Mouse (Mus musculus) heart, postnatal 14 days (tissue): ENCODE data around the gene Gorasp1. TPM values are rescaled to one million over a fixed set of nuclear protein-coding genes. Genes with fewer than 3 reads are reported as not detected.

Experiments
- DNase-seq, 2 experiments: peaks; one replicate each; pipeline ENCODE4 v3.0.0; 2021 to 2022
- intact Hi-C: fragments of 180-260 bp; cut with DNase I; formaldehyde crosslinking; loops from one replicate; pipeline ENCODE4 v1.15.1; 2025
- total RNA-seq, 2 experiments: library from RNA; stranded (reverse); gene quantifications; 2 replicates each; pipeline ENCODE4 v1.2.3; 2021

Gorasp1 gene
- total RNA-seq, 2 experiments from 2014 or later, result 21.4 to 22.8 TPM

DNA sequence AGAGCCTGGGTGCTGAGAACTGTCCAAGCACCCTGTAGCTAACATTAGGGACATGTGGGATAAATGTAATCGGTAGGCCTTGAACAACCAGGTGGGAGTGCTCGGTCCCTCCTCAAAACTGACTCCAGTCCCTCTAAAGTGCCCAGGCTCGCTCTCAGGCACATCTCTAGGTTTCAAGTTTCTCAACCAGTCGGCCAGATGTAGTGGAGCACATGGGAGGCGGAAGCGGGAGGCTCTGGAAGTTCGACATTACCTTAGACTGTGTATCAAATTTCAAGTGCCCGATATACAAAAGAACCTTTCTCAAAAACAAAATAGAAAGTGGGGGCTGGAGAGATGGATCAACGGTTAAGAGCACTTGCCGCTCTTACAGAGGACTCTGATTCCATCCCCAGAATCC, 2.3 kb upstream of the Gorasp1 start:
- DNase-seq, result no peak
- intact Hi-C loops, result no loop called here

DNA sequence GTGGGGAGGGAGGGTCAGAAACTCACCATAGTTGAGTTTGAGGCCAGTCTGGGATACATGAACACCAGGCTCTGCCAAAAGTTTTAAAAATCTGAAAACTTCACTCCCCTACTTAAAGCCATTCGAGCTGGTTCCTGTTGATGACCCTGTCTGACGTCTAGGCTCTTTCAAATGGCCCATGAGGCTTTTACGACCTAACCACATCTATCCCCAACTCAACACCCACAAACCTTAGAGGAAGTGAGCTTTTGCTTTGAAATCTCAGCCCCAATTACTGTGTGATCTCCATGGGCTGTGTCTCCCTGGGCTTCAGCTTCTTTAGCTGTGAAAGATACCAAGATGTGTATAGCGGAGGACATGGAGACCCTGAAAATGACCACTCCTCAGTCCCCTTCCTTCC, 1.1 kb upstream of the Gorasp1 start:
- intact Hi-C loops, result no loop called here
- DNase-seq, result no peak

DNA sequence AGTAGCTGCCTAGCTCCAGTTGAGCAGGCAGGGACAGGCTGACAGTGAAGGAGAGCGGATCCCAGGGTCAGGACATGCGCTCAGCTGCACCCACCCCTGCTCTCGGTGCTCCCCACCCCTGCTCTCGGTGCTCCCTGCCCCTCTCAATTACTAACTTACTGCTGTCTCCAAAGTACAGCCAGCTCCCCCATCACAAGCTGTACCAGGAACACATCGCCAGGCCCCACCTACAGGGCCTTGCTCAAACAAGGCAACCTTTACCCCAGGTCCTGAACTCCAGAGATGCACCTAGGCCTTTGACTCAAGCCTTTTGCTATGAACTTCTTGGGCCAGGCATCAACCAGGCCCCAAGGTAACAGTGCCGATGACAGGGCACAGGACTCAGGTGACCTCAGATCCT, 3.7 kb downstream of the Gorasp1 start:
- no peak for DNase-seq
- intact Hi-C loops, result loop anchor here (2.0 kb wide), 1 partner anchor 45 kb away; no protein-coding TSS in a partner anchor

DNA sequence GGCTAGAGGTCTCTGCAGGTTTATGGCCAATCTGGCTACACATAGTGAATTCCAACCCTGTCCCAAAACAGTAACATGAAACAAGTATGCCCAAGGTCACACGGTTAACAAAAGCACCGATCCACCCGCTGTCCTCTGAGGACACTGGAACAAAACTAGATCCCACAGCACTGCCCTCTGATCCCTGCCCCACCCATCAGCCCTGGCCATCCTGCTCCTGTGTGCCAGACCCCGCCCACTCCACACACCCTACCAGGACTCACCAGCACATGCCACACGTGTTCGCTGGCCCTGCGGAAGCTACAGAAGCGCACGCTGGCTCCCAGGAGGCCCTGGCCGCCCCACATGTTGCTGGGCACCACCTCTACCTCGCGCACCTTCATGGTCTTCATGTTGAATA, 5.0 kb downstream of the Gorasp1 start:
- DNase-seq, result no peak
- intact Hi-C loops, result no loop called here

DNA sequence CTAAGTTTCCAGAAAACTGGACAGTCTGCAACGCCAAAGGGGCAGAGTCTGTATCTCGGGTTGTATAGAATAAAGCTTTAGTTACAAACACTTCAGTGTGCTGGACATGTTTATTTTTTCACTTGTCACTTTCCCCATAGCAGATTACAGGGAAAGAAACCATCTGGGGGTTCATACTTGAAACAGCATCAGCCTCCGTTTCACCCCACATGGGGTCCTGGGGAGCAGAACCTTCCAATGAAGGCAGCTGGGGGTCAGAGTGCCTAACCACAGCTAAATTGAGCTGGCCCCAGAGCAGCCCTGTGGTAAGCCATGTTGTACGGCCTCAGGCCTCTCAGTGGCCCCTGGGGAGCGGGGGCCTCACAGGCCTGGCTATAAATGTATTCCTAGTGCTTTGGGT, 10.9 kb downstream of the Gorasp1 start:
- intact Hi-C loops, result no loop called here
- DNase-seq, result no peak

DNA sequence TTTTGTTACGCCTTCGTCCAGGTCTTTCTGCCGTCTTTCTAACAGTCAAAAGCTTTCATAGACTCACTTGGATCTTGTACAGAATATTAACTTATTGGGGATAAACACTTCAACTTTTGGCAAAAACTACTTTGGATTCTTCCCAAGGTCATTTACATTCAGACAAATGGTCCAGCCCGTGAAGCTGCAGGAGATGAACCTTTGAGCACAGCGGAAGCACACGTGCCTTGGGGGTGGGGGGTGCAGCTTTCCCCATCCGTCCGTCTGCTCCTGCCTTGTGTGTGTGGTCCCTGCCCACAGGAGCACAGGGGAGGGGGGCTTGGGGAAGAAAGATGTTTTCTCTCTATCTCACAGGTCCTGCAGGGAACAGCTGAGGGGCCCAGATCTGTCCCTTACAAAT, 11.6 kb downstream of the Gorasp1 start:
- intact Hi-C loops, result no loop called here
- DNase-seq, result no peak

DNA sequence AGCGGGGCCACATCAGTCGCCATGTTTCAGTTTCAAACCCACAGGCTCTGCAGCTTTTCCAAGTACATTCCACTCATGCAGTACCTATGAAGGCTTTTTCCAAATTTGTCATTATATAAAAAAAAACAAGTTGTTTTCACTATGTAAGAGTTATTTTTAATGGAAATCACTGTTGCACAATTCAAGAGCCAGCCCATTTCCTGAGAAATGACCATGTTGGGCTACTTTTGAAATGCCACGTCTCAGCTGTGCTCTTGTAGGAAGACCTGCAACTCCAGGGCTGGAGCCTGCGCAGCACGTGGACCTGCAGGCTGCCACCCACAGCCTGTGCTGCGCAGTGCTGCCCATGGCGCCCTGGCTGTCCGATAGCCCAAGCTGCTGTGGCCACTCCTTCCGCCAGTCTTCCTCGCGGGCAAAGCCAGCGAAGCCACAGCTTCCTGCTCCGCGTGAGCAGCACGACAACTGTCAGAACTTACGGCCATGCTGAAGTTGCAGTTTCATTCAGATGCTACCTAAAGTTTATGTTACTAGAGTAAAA, 12.2 kb downstream of the Gorasp1 start:
- intact Hi-C loops, result no loop called here
- DNase-seq, result no peak

DNA sequence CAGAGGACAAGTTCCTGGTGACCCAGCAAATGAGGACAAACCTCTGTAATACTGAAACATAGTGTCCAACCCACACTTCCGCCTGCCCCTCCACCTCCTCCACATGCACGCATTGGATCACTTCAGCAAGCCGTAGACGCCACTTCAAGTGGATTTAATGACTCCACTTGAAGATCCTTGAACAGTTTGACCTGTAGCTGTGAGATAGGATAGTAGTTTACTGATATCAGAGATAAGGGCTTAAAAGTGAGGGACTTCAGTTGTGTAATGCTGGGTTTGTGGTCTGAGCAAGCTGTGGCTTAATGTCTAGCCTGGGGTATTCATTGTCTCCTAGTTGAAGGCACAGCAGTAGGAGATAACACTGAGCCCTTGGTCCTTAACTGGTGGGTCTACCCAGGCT, 13.9 kb downstream of the Gorasp1 start:
- DNase-seq, result no peak
- intact Hi-C loops, result no loop called here

DNA sequence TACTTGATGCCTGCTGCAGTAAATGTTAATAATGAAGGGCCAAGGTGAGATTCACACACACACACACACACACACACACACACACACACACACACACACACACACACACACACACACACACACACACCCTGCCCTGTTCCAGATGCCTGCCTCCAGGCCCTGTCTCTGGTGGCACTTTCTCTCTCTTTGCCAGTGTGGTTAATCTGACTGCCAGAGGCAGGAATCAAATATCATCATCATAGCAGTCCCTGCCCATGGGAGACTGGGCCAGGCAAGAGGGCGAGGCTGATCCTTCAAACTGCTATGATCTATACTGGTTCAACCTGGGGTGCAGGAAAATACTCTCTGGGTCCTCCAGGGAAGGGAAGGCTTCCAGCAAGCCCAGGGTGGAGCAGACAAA, 17.5 kb downstream of the Gorasp1 start:
- intact Hi-C loops, result no loop called here
- DNase-seq, result no peak

DNA sequence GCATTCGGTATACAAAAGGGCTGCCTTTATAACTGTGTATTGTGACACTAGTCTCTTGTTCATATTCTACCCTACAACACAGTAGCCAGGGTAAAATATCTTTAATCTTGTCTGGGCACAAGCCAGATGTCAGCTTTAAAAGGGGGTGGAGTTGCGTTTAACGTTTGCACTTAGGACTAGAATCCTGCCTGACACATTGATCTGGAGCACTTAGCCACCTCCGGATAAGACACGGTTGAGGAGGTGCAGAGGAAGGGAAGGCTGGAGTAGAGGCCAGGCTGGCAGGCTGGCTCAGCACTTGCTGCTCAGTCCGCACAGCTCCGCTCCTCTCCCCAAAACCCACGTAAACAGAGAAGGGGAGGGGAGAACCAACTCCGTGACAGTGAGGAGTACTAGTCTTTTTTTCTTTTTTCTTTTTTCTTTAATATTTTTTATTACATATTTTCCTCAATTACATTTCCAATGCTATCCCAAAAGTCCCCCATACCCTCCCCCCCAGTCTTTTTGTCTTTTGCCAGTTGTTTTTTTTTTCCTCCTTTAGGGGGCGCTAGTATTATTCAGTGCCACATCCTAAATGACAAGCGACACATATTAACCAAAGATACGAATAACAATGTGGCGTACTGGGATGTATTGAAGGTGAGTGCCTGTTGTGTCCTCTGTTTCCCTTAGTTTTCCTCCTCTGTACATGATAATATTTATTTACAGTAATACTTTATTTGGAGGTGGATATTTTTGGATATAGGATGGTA, 24.1 kb downstream of the Gorasp1 start:
- intact Hi-C loops, result loop anchor here (5.0 kb wide), 2 partner anchors 104 to 159 kb away; no protein-coding TSS in a partner anchor
- no peak for DNase-seq

DNA sequence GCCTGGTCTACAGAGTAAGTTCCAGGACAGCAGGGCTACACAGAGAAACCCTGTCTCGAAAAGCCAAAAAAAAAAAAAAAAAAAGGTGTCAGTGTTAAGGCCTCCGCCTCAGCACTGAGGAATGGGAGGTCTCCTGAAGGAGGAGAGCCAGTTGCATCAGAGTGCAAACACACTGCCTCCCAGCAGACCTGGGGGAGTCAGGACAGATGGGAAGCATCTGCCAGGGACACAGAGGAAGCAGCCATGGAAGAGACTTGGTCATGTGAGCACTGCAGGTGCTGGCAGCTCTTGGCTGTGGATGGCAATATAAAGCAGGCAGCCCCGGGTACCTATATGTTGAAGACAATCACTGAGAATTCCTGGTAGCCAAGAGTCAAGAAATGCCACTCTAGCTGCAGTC, 27.4 kb downstream of the Gorasp1 start:
- intact Hi-C loops, result loop anchor here (5.0 kb wide), 2 partner anchors 107 to 162 kb away; no protein-coding TSS in a partner anchor
- no peak for DNase-seq

DNA sequence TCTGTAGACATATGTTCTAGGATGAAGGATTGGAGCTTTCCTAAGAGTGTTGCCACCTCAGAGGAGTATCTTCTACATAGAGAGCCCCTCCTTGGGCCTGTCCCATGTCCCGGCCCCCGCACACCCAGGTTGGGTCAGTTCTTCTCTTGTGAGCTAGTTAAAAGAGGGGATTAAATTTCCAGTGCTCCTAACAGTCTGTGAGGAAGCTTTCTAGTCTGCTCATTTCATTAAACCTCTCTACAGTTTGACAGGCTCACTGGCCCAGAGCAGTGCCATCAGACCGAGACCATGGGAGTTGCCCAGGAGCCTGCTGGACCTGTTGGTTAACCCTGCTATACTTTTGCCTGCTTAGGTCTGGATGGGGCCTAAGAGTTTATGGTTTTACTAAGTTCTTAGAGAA, 28.7 kb downstream of the Gorasp1 start:
- intact Hi-C loops, result no loop called here
- DNase-seq, result no peak

DNA sequence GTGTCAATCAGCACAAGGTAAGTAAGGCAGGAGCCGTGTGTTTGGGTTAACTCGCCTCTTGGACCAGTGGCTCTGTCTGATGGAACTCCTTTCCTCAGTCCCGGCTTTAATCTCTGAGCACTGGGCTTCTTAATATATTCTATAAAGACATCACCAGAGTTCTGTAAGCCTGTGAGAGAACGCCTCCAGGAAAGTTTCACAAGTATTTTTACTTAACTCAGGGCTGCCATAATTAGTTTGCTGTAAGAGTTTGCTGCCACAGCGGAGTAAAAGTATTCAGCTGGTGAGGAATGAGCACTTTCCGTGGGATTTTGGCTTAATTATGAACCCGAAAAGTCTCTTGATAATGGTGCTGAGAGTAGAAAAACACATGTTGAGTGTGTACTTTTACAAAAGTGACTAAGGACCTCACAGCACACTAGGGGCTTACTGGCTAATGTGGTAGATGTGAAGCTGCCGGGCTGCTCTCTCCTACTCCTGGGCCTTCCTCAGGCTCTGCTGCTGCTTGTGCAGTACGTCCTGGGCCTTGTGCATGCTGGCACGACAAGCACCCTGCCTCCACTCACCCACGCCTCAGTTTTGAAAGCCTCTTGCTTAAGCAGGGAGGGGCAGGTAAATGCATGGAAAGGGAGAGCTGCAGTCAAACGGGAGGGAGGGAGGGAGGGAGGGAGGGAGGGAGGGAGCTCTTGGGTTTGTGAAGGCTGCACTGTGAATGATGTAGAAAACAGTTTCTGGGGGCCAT, 34.8 kb downstream of the Gorasp1 start:
- intact Hi-C loops, result no loop called here
- no peak for DNase-seq

DNA sequence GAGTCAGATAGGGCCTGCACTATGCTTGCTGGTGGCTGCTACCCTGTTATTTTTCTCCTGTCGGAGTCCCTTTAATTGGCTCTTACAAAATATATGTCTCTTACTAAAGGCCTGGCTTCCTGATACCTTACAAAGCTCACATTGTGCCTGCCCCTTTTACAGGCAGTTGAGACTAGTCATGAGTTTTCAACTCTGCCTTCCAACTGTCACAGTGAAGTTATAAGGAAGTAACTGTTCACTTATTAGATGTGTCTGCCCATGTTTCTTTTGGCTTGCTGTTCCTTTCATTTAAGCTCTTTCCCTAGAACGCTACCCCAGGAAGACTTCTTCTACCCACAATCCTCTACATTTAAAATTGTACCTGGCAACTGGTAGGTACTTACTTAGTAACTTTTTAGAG, 37.9 kb downstream of the Gorasp1 start:
- intact Hi-C loops, result no loop called here
- no peak for DNase-seq

DNA sequence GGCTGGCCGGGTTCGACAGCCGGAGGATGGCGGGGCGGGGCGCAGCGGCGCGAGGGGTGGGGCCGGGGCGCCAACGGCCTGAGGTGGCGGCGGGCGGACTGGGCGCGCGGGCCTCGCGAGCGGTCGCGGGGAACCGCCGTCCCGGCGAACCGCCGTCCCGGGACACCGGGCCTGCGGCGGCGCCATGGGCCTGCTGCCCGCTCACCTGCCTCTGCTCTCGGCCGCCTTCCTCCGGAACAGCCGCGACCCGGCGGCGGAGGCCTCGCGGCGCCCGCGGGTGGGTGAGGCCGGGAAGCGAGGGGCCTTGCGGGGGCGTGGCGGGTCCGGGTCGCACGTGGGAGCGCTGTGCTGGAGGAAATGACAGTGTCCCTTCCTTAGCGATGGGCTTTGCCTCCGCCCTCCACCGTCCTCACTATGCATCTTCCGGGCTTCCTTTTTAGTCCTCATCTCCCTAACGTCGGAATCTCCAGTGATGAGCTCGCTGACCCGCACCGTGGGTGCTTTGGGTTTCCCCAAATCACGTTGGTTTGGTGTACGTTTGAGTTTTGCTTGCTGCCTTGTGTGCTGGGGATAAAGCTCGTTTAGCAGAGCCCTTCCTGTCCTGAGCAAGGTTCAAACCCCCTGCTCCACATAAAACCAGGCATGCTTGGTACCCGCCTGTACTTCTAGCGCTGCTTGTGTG, 42.2 kb downstream of the Gorasp1 start:
- peak in 1 of 2 experiments; percentile 37 for DNase-seq
- intact Hi-C loops, result no loop called here

DNA sequence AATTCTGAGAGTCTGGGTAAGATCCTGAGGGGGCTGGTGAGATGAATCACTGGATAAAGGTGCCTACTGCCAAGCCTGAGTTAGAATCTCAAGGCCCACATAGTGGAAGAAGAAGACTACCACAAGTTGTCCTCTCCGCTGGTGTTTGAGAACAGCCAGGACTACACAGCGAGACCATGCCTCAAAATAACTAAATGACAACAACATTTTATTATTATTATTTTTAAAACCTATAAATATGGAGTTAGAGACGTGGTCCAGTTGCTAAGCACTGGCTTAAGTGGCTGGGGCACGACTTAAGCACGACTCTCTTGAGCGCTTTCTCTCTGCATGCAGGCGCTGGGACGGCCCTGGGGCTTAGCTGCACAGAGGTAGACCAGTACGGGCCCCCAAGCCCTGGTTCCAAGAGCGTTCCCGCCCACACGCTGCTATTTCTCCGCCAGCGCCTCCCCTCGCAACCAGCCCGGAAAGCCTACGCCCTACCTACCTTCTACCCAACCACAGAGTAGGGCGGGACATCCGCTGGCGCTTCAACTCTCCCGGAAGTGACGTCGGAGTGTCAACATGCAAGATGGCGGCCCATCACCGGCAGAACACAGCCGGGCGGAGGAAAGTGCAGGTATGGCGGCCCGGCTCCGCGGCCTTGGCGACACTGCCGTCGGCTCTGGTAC, 42.9 kb downstream of the Gorasp1 start, which contains the start of gene Wdr48:
Gene Wdr48 (plus strand): TSS at position 540 of the 671 bp plus-strand sequence.
- intact Hi-C loops, result loop anchor here (5.0 kb wide), 1 partner anchor 437 kb away; no protein-coding TSS in a partner anchor
- peak; percentile 94 to 98 for DNase-seq

DNA sequence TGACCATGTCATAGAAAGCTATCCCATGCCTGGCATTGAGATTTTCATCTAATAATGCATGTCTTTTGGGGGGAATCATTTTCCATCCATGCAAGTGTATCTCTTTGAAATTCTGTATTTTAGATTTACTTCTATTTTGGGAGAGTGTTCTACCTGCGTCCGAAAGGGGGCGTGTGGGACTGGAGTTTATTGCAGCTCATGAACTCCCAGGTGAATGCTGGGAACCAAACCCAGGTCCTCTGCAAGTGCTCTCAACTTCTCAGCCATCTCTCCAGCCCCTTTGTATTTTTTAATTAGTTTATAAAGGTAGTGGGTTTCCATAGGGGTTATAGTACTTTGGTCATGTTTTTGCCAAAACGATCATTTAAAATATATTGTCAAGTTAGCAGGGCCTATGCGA, 43.5 kb downstream of the Gorasp1 start:
- intact Hi-C loops, result loop anchor here (5.0 kb wide), 1 partner anchor 437 kb away; no protein-coding TSS in a partner anchor
- no peak for DNase-seq

DNA sequence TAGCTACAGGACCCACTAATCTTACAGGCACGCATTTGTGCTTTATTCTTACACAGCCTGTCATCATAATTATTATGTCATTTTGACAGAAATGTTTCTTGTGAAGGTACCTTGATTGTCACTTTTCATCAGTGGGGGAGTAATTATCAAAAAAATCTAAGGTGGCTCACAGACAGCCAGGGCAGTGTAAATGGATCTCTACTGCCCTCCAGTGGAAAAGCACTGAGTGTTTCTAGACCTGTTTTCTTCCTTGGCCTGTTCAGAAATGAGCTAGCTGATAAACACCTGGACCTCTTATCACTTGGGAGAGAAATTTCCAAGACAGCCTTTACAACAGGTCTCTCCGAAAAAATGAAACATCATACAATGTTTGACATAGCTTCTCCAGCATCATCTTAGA, 46.7 kb downstream of the Gorasp1 start:
- DNase-seq, result peak in 1 of 2 experiments; percentile 38
- intact Hi-C loops, result loop anchor here (1.0 to 5.0 kb wide), 3 partner anchors 98 to 433 kb away; no protein-coding TSS in a partner anchor

DNA sequence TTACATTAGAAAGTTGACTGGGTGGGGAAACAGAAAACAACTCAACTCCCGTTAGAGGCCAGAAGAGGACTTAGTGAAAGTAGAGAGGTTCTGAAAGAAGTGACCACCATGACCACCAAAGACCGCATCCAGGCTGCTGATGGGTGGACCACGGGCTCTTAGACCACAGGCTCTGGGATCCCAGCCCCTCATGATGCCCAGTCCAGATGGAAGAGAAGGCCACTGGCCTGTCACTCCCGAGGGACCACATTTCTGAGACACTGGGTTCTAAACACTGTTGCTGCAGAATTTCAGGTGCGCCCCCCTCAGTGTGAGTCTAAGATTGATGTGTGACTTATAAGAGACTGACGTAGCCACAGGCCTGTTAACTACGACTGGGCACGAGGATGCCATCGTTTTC, 47.9 kb downstream of the Gorasp1 start:
- intact Hi-C loops, result no loop called here
- no peak for DNase-seq

DNA sequence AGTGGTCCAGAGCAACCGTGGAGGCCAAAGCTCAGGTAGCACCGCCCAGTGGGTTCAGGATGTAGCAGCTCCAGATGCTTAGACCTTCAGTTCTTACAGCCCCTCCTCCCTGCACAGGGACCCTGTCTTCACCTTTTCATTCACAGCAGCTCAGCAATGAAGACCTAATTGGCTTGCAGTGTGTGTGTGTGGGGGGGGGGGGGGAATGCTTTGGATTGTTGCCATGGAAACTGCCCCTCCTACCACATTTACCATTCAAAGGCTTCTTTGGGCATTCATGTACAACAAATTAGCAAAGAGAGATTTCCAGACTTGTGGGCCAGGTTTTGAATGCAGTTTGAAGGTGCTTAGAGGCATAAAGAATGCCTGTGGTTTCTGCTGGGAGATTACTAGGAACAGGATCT, 48.5 kb downstream of the Gorasp1 start:
- DNase-seq, result no peak
- intact Hi-C loops, result no loop called here
